Mouse (Mus musculus) liver, embryonic 16.5 days (tissue): ENCODE measurements around the gene Rmnd1. TPM values are rescaled to one million over a fixed set of nuclear protein-coding genes. Genes with fewer than 3 reads are reported as not detected.

Experiments used
- ATAC-seq: fragments of 200-750 bp; cut with Nextera tagmentation; 2 replicates; pipeline ENCODE4 v1.8.0; 2017; ENCODE audit warnings: low read depth, mild to moderate bottlenecking, moderate number of reproducible peaks, moderate library complexity
- H3K27ac ChIP-seq: fragments of 300-500 bp; sonication (generic); 2 replicates; pipeline ENCODE4 v1.5.1; 2014; ENCODE audit warnings: mild to moderate bottlenecking, low read length
- H3K27me3 ChIP-seq: fragments of 300-500 bp; sonication (generic); 2 replicates; pipeline ENCODE4 v1.6.1; 2014; ENCODE audit warnings: low read depth, low read length, mixed read lengths; ENCODE audit not compliant: control insufficient read depth, insufficient read depth
- H3K36me3 ChIP-seq: fragments of 300-500 bp; sonication (generic); 2 replicates; pipeline ENCODE4 v1.6.1; 2014; ENCODE audit warnings: mild to moderate bottlenecking; ENCODE audit not compliant: control insufficient read depth, insufficient read depth
- H3K4me1 ChIP-seq: fragments of 300-500 bp; sonication (generic); 2 replicates; pipeline ENCODE4 v1.6.1; 2014; ENCODE audit warnings: low read depth, low read length, mixed read lengths; ENCODE audit not compliant: control insufficient read depth
- H3K4me2 ChIP-seq: fragments of 300-500 bp; sonication (generic); 2 replicates; pipeline ENCODE4 v1.6.1; 2014; ENCODE audit warnings: low read depth, low read length, mixed read lengths
- H3K4me3 ChIP-seq: fragments of 300-500 bp; sonication (generic); 2 replicates; pipeline ENCODE4 v1.5.1; 2014; ENCODE audit warnings: low read depth, mild to moderate bottlenecking, low read length
- H3K9ac ChIP-seq: fragments of 300-500 bp; sonication (generic); 2 replicates; pipeline ENCODE4 v1.6.1; 2014; ENCODE audit warnings: low read depth, low read length
- H3K9me3 ChIP-seq: fragments of 300-500 bp; sonication (generic); replicated peaks from 2 replicates; pipeline ENCODE4 v1.6.1; 2016; ENCODE audit warnings: low read length; ENCODE audit not compliant: control insufficient read depth
- WGBS: fragments of 180-500 bp; shearing (Covaris S2); extraction: QIAGEN DNeasy Blood & Tissue Kit; methylation state at CpG from one replicate; pipeline ENCODE4 v1.1.7; 2014; ENCODE audit not compliant: insufficient replicate concordance; 5-methylcytosine and 5-hydroxymethylcytosine counted together
- polyA plus RNA-seq: library from polyadenylated mRNA; unstranded; fragments of >200 nt; fragmentation: Nextera tagmentation; extraction: Ambion mirVana; gene quantifications from 2 replicates; pipeline ENCODE4 v1.2.1, GENCODE M21; 2015

Gene Rmnd1
- polyA plus RNA-seq, 1 experiment from 2014 or later: 22.9 TPM

DNA sequence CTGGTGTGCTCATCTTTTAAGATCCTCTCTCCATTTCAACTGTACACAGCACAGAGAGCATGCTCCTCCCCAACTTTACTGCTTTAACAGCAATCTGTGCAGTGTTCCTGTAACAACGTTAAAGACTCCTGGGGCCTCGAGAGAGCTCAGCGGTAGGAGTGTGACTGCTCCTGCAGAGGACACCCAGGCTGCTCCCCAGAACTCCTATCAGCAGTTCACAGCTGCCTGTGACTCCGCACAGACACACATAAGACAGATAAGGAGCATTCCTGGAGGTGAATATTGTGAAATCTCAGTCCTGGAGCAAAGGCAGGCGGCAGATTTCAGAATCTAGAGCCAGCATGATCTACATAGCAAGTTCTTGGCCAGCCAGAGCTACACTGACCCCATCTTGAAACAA, 26.7 kb downstream of the Rmnd1 start:
- Histone ChIP-seq H3K27ac (no peak overlapping the region), H3K4me2 (no peak overlapping the region), H3K4me3 (no peak overlapping the region), H3K36me3 (peaks cover 7% of the 10 kb centered on the region), H3K9ac (no peak overlapping the region), H3K9me3 (no peaks in the 10 kb centered on the region), H3K4me1 (peaks cover 6% of the 10 kb centered on the region), H3K27me3 (no peaks in the 10 kb centered on the region)
- 24% methylated on average over 5 of the region's 5 CpGs for WGBS
- peak; percentile 79 for ATAC-seq

DNA sequence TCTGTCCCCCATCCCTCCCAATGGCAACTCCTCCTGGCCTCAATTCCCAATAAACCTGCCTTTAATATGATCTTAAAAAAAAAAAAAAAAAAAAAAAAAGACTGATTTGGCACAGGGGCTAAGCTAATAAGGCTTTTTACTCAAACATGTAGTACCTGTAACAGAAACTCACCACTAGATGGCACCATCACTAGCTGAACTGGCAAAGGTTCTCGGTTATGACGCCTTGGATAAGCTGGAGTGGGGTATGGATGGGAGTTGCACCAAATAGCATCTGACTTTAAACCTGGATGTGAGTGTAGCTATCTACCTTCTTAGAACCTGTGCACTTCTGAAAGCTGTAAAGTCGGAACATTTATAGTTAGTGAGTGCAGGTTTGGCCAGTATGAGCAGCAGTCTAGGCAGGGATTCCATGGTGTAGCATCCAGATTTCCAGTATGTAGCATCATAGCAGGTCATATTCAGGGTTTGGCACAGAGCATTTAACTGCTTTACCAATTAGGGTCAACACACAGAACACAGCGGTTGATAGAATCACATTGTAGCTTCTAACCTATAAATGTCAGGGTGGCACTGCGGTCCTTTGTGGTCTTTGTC, 27.2 kb downstream of the Rmnd1 start:
- no peak overlapping the region for H3K9ac ChIP-seq
- no peak overlapping the region for H3K4me2 ChIP-seq
- WGBS: 57% methylated on average over 5 of the region's 5 CpGs
- peaks cover 7% of the 10 kb centered on the region for H3K36me3 ChIP-seq
- no peak overlapping the region for H3K4me3 ChIP-seq
- H3K4me1 ChIP-seq: peaks cover 6% of the 10 kb centered on the region
- H3K27ac ChIP-seq: no peak overlapping the region
- no peaks in the 10 kb centered on the region for H3K27me3 ChIP-seq
- no peaks in the 10 kb centered on the region for H3K9me3 ChIP-seq
- no peak for ATAC-seq

DNA sequence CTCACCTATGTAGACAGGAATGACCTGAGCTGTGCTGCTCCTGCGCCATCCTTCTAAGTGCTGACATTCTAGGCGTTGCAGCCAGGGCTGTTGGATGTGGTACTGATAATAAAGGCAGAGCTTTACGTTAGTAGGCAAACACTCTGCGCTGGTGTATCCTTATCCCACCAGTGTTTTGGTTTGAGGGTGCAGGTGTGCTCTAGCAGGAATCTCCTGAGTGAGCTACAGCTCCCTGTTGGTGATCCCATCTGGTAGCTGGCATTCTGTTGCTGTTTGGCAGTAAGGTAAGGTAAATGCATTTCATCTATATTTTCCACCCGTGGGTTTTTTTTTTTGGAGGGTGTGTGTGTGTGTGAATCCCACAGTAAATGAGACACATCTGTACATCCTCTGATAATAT, 34.1 kb downstream of the Rmnd1 start:
- Histone ChIP-seq H3K9me3 (no peaks in the 10 kb centered on the region), H3K4me2 (no peak overlapping the region), H3K9ac (no peak overlapping the region), H3K36me3 (no peaks in the 10 kb centered on the region), H3K4me1 (no peaks in the 10 kb centered on the region), H3K27me3 (no peaks in the 10 kb centered on the region), H3K4me3 (no peak overlapping the region), H3K27ac (no peak overlapping the region)
- WGBS: 73% methylated on average over 5 of the region's 5 CpGs
- no peak for ATAC-seq

DNA sequence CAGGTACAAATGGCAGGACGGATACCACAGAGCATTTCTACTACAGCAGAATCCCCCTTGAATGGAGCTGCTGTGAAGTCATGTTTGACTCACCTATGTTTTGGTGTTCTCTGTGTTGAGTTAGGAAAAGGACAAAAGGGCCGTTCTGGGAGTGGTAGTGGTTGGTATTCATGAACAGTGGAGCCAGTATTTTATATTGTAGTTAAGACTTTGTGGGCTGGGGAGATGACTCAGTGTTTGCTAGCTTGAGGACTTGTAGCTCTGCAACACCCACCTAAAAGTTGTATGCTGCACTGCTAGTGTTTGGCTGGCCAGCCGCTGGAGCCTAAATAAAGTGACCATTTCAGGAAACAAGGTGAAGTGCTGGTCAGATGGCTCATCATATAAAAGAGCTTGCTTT, 36.9 kb downstream of the Rmnd1 start:
- Histone ChIP-seq H3K9me3 (no peaks in the 10 kb centered on the region), H3K27ac (no peak overlapping the region), H3K4me1 (peaks cover 13% of the 10 kb centered on the region), H3K36me3 (no peaks in the 10 kb centered on the region), H3K4me3 (no peak overlapping the region), H3K9ac (no peak overlapping the region), H3K4me2 (no peak overlapping the region), H3K27me3 (no peaks in the 10 kb centered on the region)
- ATAC-seq: no peak
- WGBS: 87% methylated on average over 3 of the region's 3 CpGs

DNA sequence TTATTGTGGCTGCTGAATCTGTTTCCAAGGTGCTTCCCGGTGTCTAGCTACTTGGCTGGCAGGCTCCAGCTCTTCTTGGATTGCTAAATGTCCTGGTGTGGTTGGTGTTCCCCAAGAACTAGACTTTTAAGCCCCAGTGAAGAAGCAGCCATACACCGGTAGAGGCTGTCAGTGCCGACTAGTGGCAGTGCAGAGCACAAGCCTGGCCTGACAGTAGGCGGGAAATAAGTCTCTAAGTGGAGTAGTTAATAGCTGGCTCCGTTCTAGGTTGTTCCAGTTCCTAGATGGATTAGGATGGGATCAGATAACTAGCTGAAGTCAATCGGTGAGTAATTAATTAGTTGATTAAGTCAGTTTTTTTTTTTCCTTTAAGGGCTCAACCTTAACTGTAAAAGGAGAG, 40.3 kb downstream of the Rmnd1 start:
- no peak for ATAC-seq
- H3K4me2 ChIP-seq: no peak overlapping the region
- no peaks in the 10 kb centered on the region for H3K9me3 ChIP-seq
- no peaks in the 10 kb centered on the region for H3K36me3 ChIP-seq
- H3K4me1 ChIP-seq: peaks cover 33% of the 10 kb centered on the region
- no peak overlapping the region for H3K27ac ChIP-seq
- no peak overlapping the region for H3K4me3 ChIP-seq
- H3K27me3 ChIP-seq: no peaks in the 10 kb centered on the region
- WGBS: 46% methylated on average over 6 of the region's 6 CpGs
- H3K9ac ChIP-seq: no peak overlapping the region

DNA sequence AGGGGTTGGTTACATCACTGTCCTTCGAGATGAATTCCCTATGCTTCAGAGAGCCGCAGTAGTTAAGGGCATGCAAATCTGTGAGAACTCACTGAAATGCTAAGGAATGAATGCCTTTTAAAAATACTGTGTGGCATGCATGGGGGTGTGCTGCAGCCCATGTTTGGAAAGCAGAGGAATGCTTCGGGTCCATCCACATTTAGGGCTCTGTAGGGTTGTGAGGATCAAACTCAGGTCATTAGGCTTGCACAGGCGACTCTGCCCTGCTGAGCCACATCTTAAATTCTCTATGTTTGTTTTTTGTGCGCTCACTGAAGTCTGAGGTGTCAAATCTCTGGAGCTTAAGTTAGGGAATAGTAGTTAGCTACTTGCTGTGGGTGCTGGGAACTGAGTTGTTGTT, 41.1 kb downstream of the Rmnd1 start:
- H3K27me3 ChIP-seq: no peaks in the 10 kb centered on the region
- peaks cover 35% of the 10 kb centered on the region for H3K4me1 ChIP-seq
- no peaks in the 10 kb centered on the region for H3K9me3 ChIP-seq
- H3K9ac ChIP-seq: no peak overlapping the region
- no peaks in the 10 kb centered on the region for H3K36me3 ChIP-seq
- no peak for ATAC-seq
- no peak overlapping the region for H3K27ac ChIP-seq
- WGBS: 71% methylated on average over 5 of the region's 5 CpGs
- no peak overlapping the region for H3K4me2 ChIP-seq
- no peak overlapping the region for H3K4me3 ChIP-seq

DNA sequence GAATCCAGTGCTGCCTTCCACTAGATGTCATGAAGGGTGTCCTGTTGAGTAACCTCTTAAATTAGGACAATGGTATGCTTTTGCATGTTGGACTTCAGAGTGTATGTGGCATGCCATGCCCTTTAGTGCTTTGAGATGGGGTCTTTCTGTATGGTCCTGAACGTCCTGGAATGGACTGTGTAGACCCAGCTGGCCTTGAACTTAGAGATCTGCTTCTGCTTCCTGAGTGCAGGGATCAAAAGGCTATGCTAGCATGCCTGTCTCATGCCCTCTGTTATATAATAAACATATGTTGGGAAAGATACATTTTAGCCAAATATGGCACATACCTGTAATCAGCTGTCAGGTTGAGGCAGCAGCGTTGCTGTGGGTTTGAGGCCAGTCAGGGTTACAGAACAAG, 41.6 kb downstream of the Rmnd1 start:
- Histone ChIP-seq H3K27ac (no peak overlapping the region), H3K9me3 (no peaks in the 10 kb centered on the region), H3K4me2 (no peak overlapping the region), H3K4me3 (no peak overlapping the region), H3K9ac (no peak overlapping the region), H3K4me1 (peaks cover 40% of the 10 kb centered on the region), H3K27me3 (no peaks in the 10 kb centered on the region), H3K36me3 (no peaks in the 10 kb centered on the region)
- 48% methylated on average over 2 of the region's 2 CpGs for WGBS
- ATAC-seq: no peak

DNA sequence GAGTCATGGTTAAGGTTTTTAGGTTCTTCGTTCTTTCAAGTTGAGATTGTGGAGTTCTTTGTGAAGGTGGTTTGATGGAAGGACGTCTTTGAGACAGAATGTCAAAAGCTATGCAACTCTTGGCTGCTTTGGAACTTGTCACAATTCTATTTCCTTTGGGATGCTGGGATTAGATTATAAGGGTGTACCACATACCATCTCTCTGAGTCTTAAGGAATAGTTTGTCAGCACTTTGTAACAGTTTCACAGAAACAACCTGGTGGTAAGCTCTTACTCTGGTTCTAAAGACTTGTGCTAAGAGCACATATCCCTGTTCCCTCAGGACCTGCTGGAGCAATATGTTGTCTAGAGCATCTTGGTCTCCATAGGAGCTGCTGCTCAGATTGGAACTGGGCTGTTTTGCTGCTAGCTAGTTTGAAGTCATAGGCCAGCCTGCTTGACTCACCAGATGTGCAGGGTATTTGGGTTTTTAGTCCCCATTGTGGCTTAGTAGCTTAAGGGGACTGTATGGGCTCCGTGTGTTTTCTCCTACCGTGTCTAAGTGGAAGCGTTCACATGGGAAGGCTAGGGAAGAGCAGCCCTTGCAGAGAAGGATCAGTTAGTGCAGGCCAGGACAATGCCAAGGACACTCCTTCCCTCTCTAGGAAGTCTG, 42.6 kb downstream of the Rmnd1 start:
- Histone ChIP-seq H3K27me3 (no peaks in the 10 kb centered on the region), H3K27ac (no peak overlapping the region), H3K4me3 (peak overlapping the region; percentile 90), H3K9me3 (no peaks in the 10 kb centered on the region), H3K4me1 (peaks cover 46% of the 10 kb centered on the region), H3K36me3 (no peaks in the 10 kb centered on the region), H3K9ac (no peak overlapping the region), H3K4me2 (peak overlapping the region; percentile 98)
- 64% methylated on average over 5 of the region's 5 CpGs for WGBS
- no peak for ATAC-seq

DNA sequence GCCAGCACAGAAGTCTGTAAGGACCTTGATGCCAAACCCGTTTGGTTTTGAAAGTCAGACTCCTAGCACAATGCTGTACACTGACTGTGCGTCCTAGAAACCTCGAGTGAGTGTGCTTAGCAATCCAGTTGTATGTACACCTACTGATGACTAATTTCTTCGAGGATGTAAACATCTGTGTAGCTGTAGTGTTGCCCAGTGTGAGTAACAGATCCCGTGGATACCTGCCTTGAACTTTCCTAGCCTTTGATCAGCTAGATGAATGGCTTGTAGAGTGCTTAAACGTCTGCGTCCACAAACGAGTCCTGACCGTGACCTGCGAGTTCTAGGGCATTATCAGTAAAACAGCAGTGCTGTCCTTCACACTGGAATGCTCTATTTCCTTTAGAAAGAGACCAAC, 43.2 kb downstream of the Rmnd1 start:
- H3K4me3 ChIP-seq: peak overlapping the region; percentile 90
- no peaks in the 10 kb centered on the region for H3K36me3 ChIP-seq
- H3K4me1 ChIP-seq: peaks cover 47% of the 10 kb centered on the region
- no peaks in the 10 kb centered on the region for H3K27me3 ChIP-seq
- H3K27ac ChIP-seq: no peak overlapping the region
- no peak for ATAC-seq
- 15% methylated on average over 10 of the region's 10 CpGs for WGBS
- peak overlapping the region; percentile 98 for H3K4me2 ChIP-seq
- H3K9ac ChIP-seq: peak overlapping the region; percentile 95
- H3K9me3 ChIP-seq: no peaks in the 10 kb centered on the region
